Mouse (Mus musculus) megakaryocyte, embryonic 14.5 days (primary cell): Measurements from ENCODE around the gene Fgd5.

Experiments
- FLI1 ChIP-seq: IDR thresholded peaks from 2 replicates; pipeline ENCODE4 v1.6.1; 2012; ENCODE audit warnings: low read length, inconsistent platforms, mixed read lengths
- GATA1 ChIP-seq: IDR thresholded peaks from 3 replicates; pipeline ENCODE4 v1.6.1; 2012; ENCODE audit warnings: mixed read lengths, low read length, inconsistent platforms, borderline replicate concordance

- TF ChIP-seq GATA1, result no peak
- no peak for TF ChIP-seq FLI1
These were observed 56.0 kb downstream of the Fgd5 start for GRCm38 (mm10) chr6:92034713-92035112.
